Mouse (Mus musculus): ENCODE data around the gene Adipoq. TPM values are rescaled to one million over a fixed set of nuclear protein-coding genes. Genes with fewer than 3 reads are reported as not detected.

The Adipoq gene
- total RNA-seq, 1 experiment, result 0.22 TPM

- peaks cover 52% of the 10 kb centered on the region for H3K36me3 ChIP-seq (ENCODE audit: control insufficient read depth, insufficient read depth, low read length, poor library complexity, severe bottlenecking)
- peak overlapping the region; percentile 97; the same call in 1 of the 2 replicates for H3K27ac ChIP-seq (ENCODE audit: insufficient read depth, low read depth, low read length, poor library complexity, severe bottlenecking)
- no peaks in the 10 kb centered on the region for H3K9me3 ChIP-seq (ENCODE audit: control insufficient read depth, insufficient read depth, low read depth, low read length)
- H3K4me3 ChIP-seq (ENCODE audit: insufficient read depth in 1 of 2, low read depth in 1 of 2, low read length in 2 of 2, poor library complexity in 1 of 2, severe bottlenecking in 1 of 2), result peak overlapping the region; percentile 80 to 97
- no peak for DNase-seq (ENCODE audit: low read depth, low spot score)
- in situ Hi-C loops (cut with MboI; ENCODE audit: low sequenced_read_pairs in 2 of 2, unreplicated experiment in 2 of 2), result loop anchor here in 1 of 2 experiments (25.0 kb wide), 1 partner anchor 697 kb away; no protein-coding TSS in a partner anchor
- peaks cover 0 to 4% of the 10 kb centered on the region in 2 experiments; a peak in 2 of 4 replicates for H3K4me1 ChIP-seq (ENCODE audit: control insufficient read depth in 2 of 2, insufficient read depth in 2 of 2, low read length in 2 of 2, poor library complexity in 1 of 2)
- peak overlapping the region; percentile 98 for H3K9ac ChIP-seq (ENCODE audit: insufficient read depth, low read depth, low read length, poor library complexity, severe bottlenecking)
- TF ChIP-seq ZNF384 (IDR thresholded peaks at IDR 0.05; ENCODE audit: low read depth, low read length) (no peak), CHD2 (IDR thresholded peaks at IDR 0.05; ENCODE audit: low read depth, low read length) (no peak), MAFK (IDR thresholded peaks at IDR 0.05; ENCODE audit: insufficient read depth, low read depth, low read length) (no peak), HCFC1 (IDR thresholded peaks at IDR 0.05; ENCODE audit: borderline replicate concordance, insufficient read depth, low read length) (no peak), ZC3H11A (IDR thresholded peaks at IDR 0.05; ENCODE audit: borderline replicate concordance, low read depth, low read length) (no peak)
Observed at GRCm38 (mm10) chr16:23108943-23109342, 37.4 kb upstream of the Adipoq start.

DNA sequence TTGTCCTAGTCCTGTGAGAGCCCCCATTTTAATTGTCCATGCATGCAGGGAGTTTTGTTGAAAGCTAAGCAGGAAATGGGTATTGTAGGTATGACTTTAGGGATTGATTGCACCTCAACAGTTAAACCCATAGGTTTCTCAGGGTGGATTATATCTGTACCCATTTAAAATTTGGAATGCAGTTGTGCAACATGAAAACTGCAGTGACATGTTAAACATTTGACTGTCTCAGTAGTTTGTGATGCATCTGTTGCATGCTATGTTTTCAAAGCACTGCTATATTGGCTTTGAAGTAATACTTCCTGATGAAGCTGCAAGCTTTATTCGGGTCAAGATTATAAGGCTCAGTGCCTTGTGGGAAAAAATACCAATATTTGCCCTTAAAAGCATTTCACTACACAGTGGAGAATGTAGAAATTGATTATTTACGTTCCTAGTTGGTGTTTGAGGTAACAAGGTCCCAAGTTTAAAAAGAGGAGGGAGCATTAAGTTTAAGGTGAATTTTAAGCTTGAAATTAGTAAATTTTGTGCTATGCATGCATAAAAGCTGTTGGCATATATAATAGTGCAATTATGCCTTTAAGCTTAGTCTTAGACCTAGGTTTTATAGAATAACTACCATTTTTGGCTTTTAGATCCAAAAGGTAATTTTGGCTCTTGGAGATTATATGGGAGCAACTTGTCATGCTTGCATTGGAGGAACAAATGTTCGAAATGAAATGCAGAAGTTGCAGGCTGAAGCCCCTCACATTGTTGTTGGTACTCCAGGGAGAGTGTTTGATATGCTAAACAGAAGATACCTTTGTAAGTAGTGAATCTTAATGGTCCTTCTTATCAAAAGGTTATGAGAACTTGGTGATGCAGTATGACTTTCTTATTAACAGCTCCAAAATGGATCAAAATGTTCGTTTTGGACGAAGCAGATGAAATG, 36.7 kb upstream of the Adipoq start:
- Histone ChIP-seq H3K4me3 (ENCODE audit: insufficient read depth in 1 of 2, low read depth in 1 of 2, low read length in 2 of 2, poor library complexity in 1 of 2, severe bottlenecking in 1 of 2) (peak overlapping the region; percentile 80 to 97), H3K36me3 (ENCODE audit: control insufficient read depth, insufficient read depth, low read length, poor library complexity, severe bottlenecking) (peaks cover 52% of the 10 kb centered on the region), H3K27ac (ENCODE audit: insufficient read depth, low read depth, low read length, poor library complexity, severe bottlenecking) (peak overlapping the region; percentile 97; the same call in 1 of the 2 replicates), H3K4me1 (ENCODE audit: control insufficient read depth in 2 of 2, insufficient read depth in 2 of 2, low read length in 2 of 2, poor library complexity in 1 of 2) (peaks cover 0 to 4% of the 10 kb centered on the region in 2 experiments; a peak in 2 of 4 replicates), H3K9me3 (ENCODE audit: control insufficient read depth, insufficient read depth, low read depth, low read length) (no peaks in the 10 kb centered on the region), H3K9ac (ENCODE audit: insufficient read depth, low read depth, low read length, poor library complexity, severe bottlenecking) (peak overlapping the region; percentile 98; the same call in 1 of the 2 replicates)
- in situ Hi-C loops (cut with MboI; ENCODE audit: low sequenced_read_pairs in 2 of 2, unreplicated experiment in 2 of 2), result loop anchor here in 1 of 2 experiments (25.0 kb wide), 1 partner anchor 697 kb away; no protein-coding TSS in a partner anchor
- DNase-seq (ENCODE audit: low read depth, low spot score), result no peak
- TF ChIP-seq HCFC1 (IDR thresholded peaks at IDR 0.05; ENCODE audit: borderline replicate concordance, insufficient read depth, low read length), result no peak
- TF ChIP-seq MAFK (IDR thresholded peaks at IDR 0.05; ENCODE audit: insufficient read depth, low read depth, low read length), result no peak
- TF ChIP-seq ZNF384 (IDR thresholded peaks at IDR 0.05; ENCODE audit: low read depth, low read length), result no peak
- no peak for TF ChIP-seq CHD2 (IDR thresholded peaks at IDR 0.05; ENCODE audit: low read depth, low read length)
- no peak for TF ChIP-seq ZC3H11A (IDR thresholded peaks at IDR 0.05; ENCODE audit: borderline replicate concordance, low read depth, low read length)

DNA sequence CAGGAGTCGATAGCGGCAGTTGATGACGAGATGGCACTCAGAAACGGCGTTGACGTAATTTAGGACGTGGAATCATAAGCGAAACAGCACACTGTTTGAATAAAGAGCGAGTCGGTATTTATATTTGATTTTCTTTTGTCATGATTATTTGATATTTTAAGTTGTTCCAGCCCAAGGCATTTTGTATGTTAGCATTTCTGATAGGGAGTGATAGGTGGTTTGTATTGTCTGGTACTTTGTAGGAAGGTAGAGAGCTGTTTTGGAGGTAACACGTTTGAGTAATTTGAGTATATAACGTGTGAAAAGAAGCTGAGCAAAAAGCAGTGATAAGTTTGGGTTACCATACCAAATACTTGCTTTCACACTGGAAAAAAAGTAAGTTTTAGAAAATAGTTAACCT, 34.0 kb upstream of the Adipoq start:
- Histone ChIP-seq H3K4me3 (ENCODE audit: insufficient read depth in 1 of 2, low read depth in 1 of 2, low read length in 2 of 2, poor library complexity in 1 of 2, severe bottlenecking in 1 of 2) (peak overlapping the region; percentile 80 to 97; a peak in 2 of 4 replicates), H3K36me3 (ENCODE audit: control insufficient read depth, insufficient read depth, low read length, poor library complexity, severe bottlenecking) (peaks cover 56% of the 10 kb centered on the region), H3K9me3 (ENCODE audit: control insufficient read depth, insufficient read depth, low read depth, low read length) (no peaks in the 10 kb centered on the region), H3K27ac (ENCODE audit: insufficient read depth, low read depth, low read length, poor library complexity, severe bottlenecking) (no peak overlapping the region; the same call in 1 of the 2 replicates), H3K9ac (ENCODE audit: insufficient read depth, low read depth, low read length, poor library complexity, severe bottlenecking) (no peak overlapping the region; the same call in 1 of the 2 replicates), H3K4me1 (ENCODE audit: control insufficient read depth in 2 of 2, insufficient read depth in 2 of 2, low read length in 2 of 2, poor library complexity in 1 of 2) (no peaks in the 10 kb centered on the region)
- in situ Hi-C loops (cut with MboI; ENCODE audit: low sequenced_read_pairs in 2 of 2, unreplicated experiment in 2 of 2), result loop anchor here in 1 of 2 experiments (25.0 kb wide), 1 partner anchor 700 kb away; no protein-coding TSS in a partner anchor
- TF ChIP-seq CHD2 (IDR thresholded peaks at IDR 0.05; ENCODE audit: low read depth, low read length) (no peak), ZNF384 (IDR thresholded peaks at IDR 0.05; ENCODE audit: low read depth, low read length) (no peak), HCFC1 (IDR thresholded peaks at IDR 0.05; ENCODE audit: borderline replicate concordance, insufficient read depth, low read length) (no peak), ZC3H11A (IDR thresholded peaks at IDR 0.05; ENCODE audit: borderline replicate concordance, low read depth, low read length) (no peak), MAFK (IDR thresholded peaks at IDR 0.05; ENCODE audit: insufficient read depth, low read depth, low read length) (no peak)
- no peak for DNase-seq (ENCODE audit: low read depth, low spot score)

DNA sequence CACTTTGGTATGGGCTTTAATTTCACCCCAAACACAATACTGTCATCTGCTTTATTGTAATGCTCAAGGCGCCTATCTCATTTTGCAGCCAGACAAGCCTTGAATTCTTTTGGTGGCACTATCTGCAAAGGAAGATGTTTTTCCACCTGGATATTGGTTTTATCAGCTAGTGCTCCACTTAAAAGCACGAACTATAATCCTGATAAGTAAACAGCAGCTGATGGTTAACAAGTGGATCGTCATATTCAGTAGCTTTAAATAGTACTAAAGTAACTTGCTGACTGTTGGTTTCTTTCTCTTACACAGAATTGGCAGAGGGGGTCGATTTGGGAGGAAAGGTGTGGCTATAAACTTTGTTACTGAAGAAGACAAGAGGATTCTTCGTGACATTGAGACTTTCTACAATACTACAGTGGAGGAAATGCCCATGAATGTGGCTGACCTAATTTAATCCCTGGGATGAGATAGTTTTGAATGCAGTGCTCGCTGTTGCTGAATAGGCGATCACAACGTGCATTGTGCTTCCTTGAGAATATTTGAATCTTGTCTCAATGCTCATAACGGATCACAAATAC, 33.4 kb upstream of the Adipoq start:
- H3K4me3 ChIP-seq (ENCODE audit: insufficient read depth in 1 of 2, low read depth in 1 of 2, low read length in 2 of 2, poor library complexity in 1 of 2, severe bottlenecking in 1 of 2), result peak overlapping the region in 1 of 2 experiments; percentile 97; a peak in 2 of 4 replicates
- H3K9me3 ChIP-seq (ENCODE audit: control insufficient read depth, insufficient read depth, low read depth, low read length), result no peaks in the 10 kb centered on the region
- no peak for TF ChIP-seq ZC3H11A (IDR thresholded peaks at IDR 0.05; ENCODE audit: borderline replicate concordance, low read depth, low read length)
- TF ChIP-seq HCFC1 (IDR thresholded peaks at IDR 0.05; ENCODE audit: borderline replicate concordance, insufficient read depth, low read length), result no peak
- no peak for TF ChIP-seq ZNF384 (IDR thresholded peaks at IDR 0.05; ENCODE audit: low read depth, low read length)
- no peak for TF ChIP-seq MAFK (IDR thresholded peaks at IDR 0.05; ENCODE audit: insufficient read depth, low read depth, low read length)
- no peak for TF ChIP-seq CHD2 (IDR thresholded peaks at IDR 0.05; ENCODE audit: low read depth, low read length)
- H3K4me1 ChIP-seq (ENCODE audit: control insufficient read depth in 2 of 2, insufficient read depth in 2 of 2, low read length in 2 of 2, poor library complexity in 1 of 2), result no peaks in the 10 kb centered on the region
- no peak overlapping the region for H3K9ac ChIP-seq (ENCODE audit: insufficient read depth, low read depth, low read length, poor library complexity, severe bottlenecking)
- in situ Hi-C loops (cut with MboI; ENCODE audit: low sequenced_read_pairs in 2 of 2, unreplicated experiment in 2 of 2), result loop anchor here in 1 of 2 experiments (25.0 kb wide), 1 partner anchor 701 kb away; no protein-coding TSS in a partner anchor
- no peak for DNase-seq (ENCODE audit: low read depth, low spot score)
- H3K36me3 ChIP-seq (ENCODE audit: control insufficient read depth, insufficient read depth, low read length, poor library complexity, severe bottlenecking), result peaks cover 52% of the 10 kb centered on the region
- H3K27ac ChIP-seq (ENCODE audit: insufficient read depth, low read depth, low read length, poor library complexity, severe bottlenecking), result no peak overlapping the region

All from ES-E14 (cell line).